Comparison of ENCODE assay signal across 23 mouse cellular contexts in genomic region chr6:108544917-108545316, GRCm38 (mm10).
"Had no signal": no experiment of that assay in that cellular context is flagged by ENCODE, and none has a peak within 500 bp of the region (broad histone marks: within the 10 kb centered on the region; RNA-seq: fewer than 3 reads in every experiment).

No protein-coding gene starts in this region.

- H3K27me3 ChIP-seq: embryonic facial prominence, embryonic 12.5 days; embryonic facial prominence, embryonic 13.5 days; embryonic facial prominence, embryonic 15.5 days; forebrain, embryonic 12.5 days; forebrain, embryonic 13.5 days; forebrain, embryonic 15.5 days had no signal

- H3K4me1 ChIP-seq: embryonic facial prominence, embryonic 10.5 days; embryonic facial prominence, embryonic 12.5 days; embryonic facial prominence, embryonic 13.5 days; embryonic facial prominence, embryonic 15.5 days; forebrain, embryonic 12.5 days; forebrain, embryonic 13.5 days; forebrain, embryonic 15.5 days had no signal

- H3K9me3 ChIP-seq: embryonic facial prominence, embryonic 10.5 days; embryonic facial prominence, embryonic 12.5 days; embryonic facial prominence, embryonic 13.5 days; embryonic facial prominence, embryonic 15.5 days; forebrain, embryonic 10.5 days; forebrain, embryonic 12.5 days; forebrain, embryonic 13.5 days; forebrain, embryonic 15.5 days had no signal

- DNase-seq: cerebellum, adult 9-10 months; cerebellum, adult 9-11 months; cerebellum, postnatal 25 days; cerebellum, postnatal 36 days; embryo, embryonic 11 days; forebrain, postnatal 0 days; gastrocnemius, adult 2 months; gastrocnemius, postnatal 10 days; gastrocnemius, postnatal 14 days; gastrocnemius, postnatal 25 days; gastrocnemius, postnatal 36 days; heart, adult 11 months; heart, adult 18-20 months; heart, adult 2 months had no signal

- H3K36me3 ChIP-seq: embryonic facial prominence, embryonic 12.5 days; embryonic facial prominence, embryonic 15.5 days; forebrain, embryonic 12.5 days; forebrain, embryonic 15.5 days had no signal

- H3K27ac ChIP-seq: embryonic facial prominence, embryonic 10.5 days; embryonic facial prominence, embryonic 12.5 days; embryonic facial prominence, embryonic 13.5 days; embryonic facial prominence, embryonic 15.5 days; forebrain, embryonic 10.5 days; forebrain, embryonic 12.5 days; forebrain, embryonic 13.5 days; forebrain, embryonic 15.5 days; gastrocnemius, adult 2 months; heart, adult 2 months had no signal

- H3K9ac ChIP-seq: embryonic facial prominence, embryonic 12.5 days; embryonic facial prominence, embryonic 13.5 days; embryonic facial prominence, embryonic 15.5 days; forebrain, embryonic 12.5 days; forebrain, embryonic 13.5 days; forebrain, embryonic 15.5 days; forebrain, postnatal 0 days had no signal

- H3K4me3 ChIP-seq: embryonic facial prominence, embryonic 10.5 days; embryonic facial prominence, embryonic 12.5 days; embryonic facial prominence, embryonic 13.5 days; embryonic facial prominence, embryonic 15.5 days; erythroblast, embryonic 14.5 days; forebrain, embryonic 10.5 days; forebrain, embryonic 12.5 days; forebrain, embryonic 13.5 days; forebrain, embryonic 15.5 days; gastrocnemius, adult 2 months; heart, adult 2 months had no signal

- H3K4me2 ChIP-seq: embryonic facial prominence, embryonic 12.5 days; embryonic facial prominence, embryonic 13.5 days; embryonic facial prominence, embryonic 15.5 days; forebrain, embryonic 12.5 days; forebrain, embryonic 13.5 days; forebrain, embryonic 15.5 days had no signal
